Mouse (Mus musculus): Measurements from ENCODE around the gene Elfn2.
A peak's percentile ranks its signal among the peaks of the same experiment; 100 is the strongest.

Gene Elfn2

GRCm38 (mm10) chr15:78681781-78682180 lies 36.8 kb downstream of the Elfn2 start:
- DNase-seq (ENCODE audit: low spot score in 2 of 2) = no peak

- DNase-seq (ENCODE audit: low spot score in 2 of 2) = no peak
Observed at GRCm38 (mm10) chr15:78681301-78681700, 37.3 kb downstream of the Elfn2 start.

- no peak for DNase-seq (ENCODE audit: low spot score in 2 of 2)
Observed at GRCm38 (mm10) chr15:78680291-78680690, 38.3 kb downstream of the Elfn2 start.

GRCm38 (mm10) chr15:78677708-78678107 lies 40.9 kb downstream of the Elfn2 start:
- no peak for DNase-seq (ENCODE audit: low spot score in 2 of 2)

- no peak for DNase-seq (ENCODE audit: low spot score in 2 of 2)
Observed at GRCm38 (mm10) chr15:78677015-78677414, 41.6 kb downstream of the Elfn2 start.

- no peak for DNase-seq (ENCODE audit: low spot score in 2 of 2)
Observed at GRCm38 (mm10) chr15:78674912-78675412, 43.6 kb downstream of the Elfn2 start.

- no peak for DNase-seq (ENCODE audit: low spot score in 2 of 2)
Observed at GRCm38 (mm10) chr15:78673436-78673835, 45.1 kb downstream of the Elfn2 start.

- DNase-seq (ENCODE audit: low spot score in 2 of 2) = no peak
Observed at GRCm38 (mm10) chr15:78670341-78670740, 48.2 kb downstream of the Elfn2 start.

- DNase-seq (ENCODE audit: low spot score in 2 of 2) = no peak
Observed at GRCm38 (mm10) chr15:78669221-78669871, 49.2 kb downstream of the Elfn2 start.

- DNase-seq (ENCODE audit: low spot score in 2 of 2) = no peak
Observed at GRCm38 (mm10) chr15:78664268-78664667, 54.3 kb downstream of the Elfn2 start.

GRCm38 (mm10) chr15:78651169-78651568 lies 67.4 kb downstream of the Elfn2 start:
- DNase-seq (ENCODE audit: low spot score in 2 of 2) = no peak

- DNase-seq (ENCODE audit: low spot score in 2 of 2) = no peak
Observed at GRCm38 (mm10) chr15:78647746-78648145, 70.8 kb downstream of the Elfn2 start.

- DNase-seq (ENCODE audit: low spot score in 2 of 2) = no peak
Observed at GRCm38 (mm10) chr15:78644606-78645005, 74.0 kb downstream of the Elfn2 start.

- no peak for DNase-seq (ENCODE audit: low spot score in 2 of 2)
Observed at GRCm38 (mm10) chr15:78643633-78644032, 74.9 kb downstream of the Elfn2 start.

GRCm38 (mm10) chr15:78635231-78635630 lies 83.3 kb downstream of the Elfn2 start:
- DNase-seq (ENCODE audit: low spot score in 2 of 2) = no peak

- DNase-seq (ENCODE audit: low spot score in 2 of 2) = peak; percentile 23 to 28
Observed at GRCm38 (mm10) chr15:78634095-78634737, 84.4 kb downstream of the Elfn2 start.

GRCm38 (mm10) chr15:78633413-78633812 lies 85.2 kb downstream of the Elfn2 start:
- DNase-seq (ENCODE audit: low spot score in 2 of 2) = no peak

- DNase-seq (ENCODE audit: low spot score in 2 of 2) = no peak
Observed at GRCm38 (mm10) chr15:78632387-78632786, 86.2 kb downstream of the Elfn2 start.

- DNase-seq (ENCODE audit: low spot score in 2 of 2) = no peak
Observed at GRCm38 (mm10) chr15:78626285-78626684, 92.3 kb downstream of the Elfn2 start.

GRCm38 (mm10) chr15:78624961-78625360 lies 93.6 kb downstream of the Elfn2 start:
- no peak for DNase-seq (ENCODE audit: low spot score in 2 of 2)

GRCm38 (mm10) chr15:78624431-78624950 lies 94.1 kb downstream of the Elfn2 start:
- DNase-seq (ENCODE audit: low spot score in 2 of 2) = no peak

GRCm38 (mm10) chr15:78623426-78623825 lies 95.1 kb downstream of the Elfn2 start:
- DNase-seq (ENCODE audit: low spot score in 2 of 2) = peak; percentile 53 to 76
